Comparison of ENCODE assay signal across 18 mouse cellular contexts in genomic region chr12:100239404-100239803, GRCm38 (mm10). TPM values are rescaled to one million over a fixed set of nuclear protein-coding genes. Genes with fewer than 3 reads are reported as not detected.
DNase-seq lines count a peak whose midpoint lies in the region; ATAC-seq lines count a peak whose summit lies in the region.
"Had no signal": no experiment of that assay in that cellular context is flagged by ENCODE, and none has a peak within 500 bp of the region (broad histone marks: within the 10 kb centered on the region; RNA-seq: fewer than 3 reads in every experiment).

No protein-coding gene starts in this region.

- H3K4me1 ChIP-seq in hindbrain, embryonic 10.5 days (replicated peaks), result peaks cover 42% of the 10 kb centered on the region
- H3K4me1 ChIP-seq in hindbrain, embryonic 16.5 days (ENCODE audit: control insufficient read depth, insufficient read depth, low read depth, low read length), result peaks cover 4% of the 10 kb centered on the region
- H3K4me1 ChIP-seq in forebrain, embryonic 12.5 days, result peaks cover 34% of the 10 kb centered on the region

- no peak for ATAC-seq in hindbrain, embryonic 16.5 days
- ATAC-seq in forebrain, embryonic 12.5 days (ENCODE audit: low FRiP score), result peak; percentile 37; the same call in 1 of the 2 replicates
- ATAC-seq: inflammation-experienced regulatory T-cells, adult 6 months; liver, postnatal 0 days had no signal

- no peaks in the 10 kb centered on the region for H3K27me3 ChIP-seq in hindbrain, embryonic 10.5 days (ENCODE audit: insufficient read depth, poor library complexity, severe bottlenecking)
- H3K27me3 ChIP-seq in hindbrain, embryonic 16.5 days (replicated peaks; ENCODE audit: control insufficient read depth, insufficient read depth, low read length), result no peaks in the 10 kb centered on the region
- no peaks in the 10 kb centered on the region for H3K27me3 ChIP-seq in forebrain, embryonic 12.5 days

- no peaks in the 10 kb centered on the region for H3K36me3 ChIP-seq in hindbrain, embryonic 10.5 days
- no peaks in the 10 kb centered on the region for H3K36me3 ChIP-seq in hindbrain, embryonic 16.5 days (ENCODE audit: control insufficient read depth, insufficient read depth, low read length)
- no peaks in the 10 kb centered on the region for H3K36me3 ChIP-seq in forebrain, embryonic 12.5 days (replicated peaks)

- peak overlapping the region; percentile 46 for H3K27ac ChIP-seq in hindbrain, embryonic 10.5 days
- H3K27ac ChIP-seq in hindbrain, embryonic 16.5 days (ENCODE audit: low read depth, low read length), result no peak overlapping the region
- H3K27ac ChIP-seq in forebrain, embryonic 12.5 days, result peak overlapping the region; percentile 43
- H3K27ac ChIP-seq: gastrocnemius, adult 2 months; stomach, postnatal 0 days had no signal

- no peak overlapping the region for H3K4me3 ChIP-seq in hindbrain, embryonic 10.5 days
- no peak overlapping the region for H3K4me3 ChIP-seq in hindbrain, embryonic 16.5 days (ENCODE audit: low read length)
- H3K4me3 ChIP-seq in forebrain, embryonic 12.5 days (replicated peaks), result no peak overlapping the region
- H3K4me3 ChIP-seq: gastrocnemius, adult 2 months had no signal

- DNase-seq in hindbrain, embryonic 10.5 days (ENCODE audit: low spot score), result peak; percentile 26
- DNase-seq in right cerebral cortex, adult 18-20 months, result peak; percentile 59
- DNase-seq in right cerebral cortex, postnatal 36 days (ENCODE audit: low spot score in 2 of 2), result no peak
- DNase-seq in urinary bladder, postnatal 10 days (ENCODE audit: low spot score), result no peak
- no peak for DNase-seq in thymus, postnatal 0 days (ENCODE audit: low spot score)
- no peak for DNase-seq in urinary bladder, adult 2 months (ENCODE audit: low spot score)
- DNase-seq: adrenal gland, adult 2 months; cerebellum, adult 11 months; gastrocnemius, adult 2 months; heart, adult 11 months; heart, postnatal 4 days; liver; liver, postnatal 0 days; thymus, postnatal 4 days had no signal

- no peak overlapping the region for H3K9ac ChIP-seq in hindbrain, embryonic 16.5 days (ENCODE audit: low read depth, low read length)
- no peak overlapping the region for H3K9ac ChIP-seq in forebrain, embryonic 12.5 days
- H3K9ac ChIP-seq: liver, postnatal 0 days had no signal

- H3K4me2 ChIP-seq in hindbrain, embryonic 16.5 days (ENCODE audit: low read length), result no peak overlapping the region
- H3K4me2 ChIP-seq in forebrain, embryonic 12.5 days, result no peak overlapping the region

- H3K9me3 ChIP-seq in hindbrain, embryonic 10.5 days, result no peaks in the 10 kb centered on the region
- no peaks in the 10 kb centered on the region for H3K9me3 ChIP-seq in hindbrain, embryonic 16.5 days (ENCODE audit: control insufficient read depth, low read length)
- H3K9me3 ChIP-seq in forebrain, embryonic 12.5 days, result no peaks in the 10 kb centered on the region

- 70% methylated on average over 7 of the region's 7 CpGs for WGBS in hindbrain, embryonic 10.5 days
- WGBS in hindbrain, embryonic 16.5 days, result 48% methylated on average over 7 of the region's 7 CpGs
- 56% methylated on average over 7 of the region's 7 CpGs for WGBS in forebrain, embryonic 12.5 days

RNA-seq across cellular contexts. Expression of gene Calm1, which starts 40.2 kb away (rescaled TPM):
- 1,379 and 1,527 TPM in 2 replicates for polyA plus RNA-seq in hindbrain, embryonic 10.5 days (2016; fragmentation: Nextera tagmentation; extraction: Ambion mirVana)
- 2,854 and 3,176 TPM in 2 replicates for polyA plus RNA-seq in hindbrain, embryonic 16.5 days (2015; fragmentation: Nextera tagmentation; extraction: Ambion mirVana)
- 1,646 and 1,801 TPM in 2 replicates for polyA plus RNA-seq in forebrain, embryonic 12.5 days (2016; fragmentation: Nextera tagmentation; extraction: Ambion mirVana)
- 1,636 and 1,740 TPM in 2 replicates for polyA plus RNA-seq in thymus, postnatal 0 days (2015; fragmentation: Nextera tagmentation; extraction: Ambion mirVana)
- 289 and 307 TPM in 2 replicates for polyA plus RNA-seq in urinary bladder, adult 2 months (2012; rRNA removed)

Comparison
In these comparisons a context has a peak if more than half of its experiments do, and no peak if none do; other contexts are left out.
1. DNase-seq: peak in hindbrain, embryonic 10.5 days (single experiment) and right cerebral cortex, adult 18-20 months (single experiment); none in right cerebral cortex, postnatal 36 days (0 of 2), urinary bladder, postnatal 10 days (single experiment), thymus, postnatal 0 days (single experiment) and urinary bladder, adult 2 months (single experiment).